ENCODE assay signal across 8 mouse cellular contexts in the genomic region with DNA sequence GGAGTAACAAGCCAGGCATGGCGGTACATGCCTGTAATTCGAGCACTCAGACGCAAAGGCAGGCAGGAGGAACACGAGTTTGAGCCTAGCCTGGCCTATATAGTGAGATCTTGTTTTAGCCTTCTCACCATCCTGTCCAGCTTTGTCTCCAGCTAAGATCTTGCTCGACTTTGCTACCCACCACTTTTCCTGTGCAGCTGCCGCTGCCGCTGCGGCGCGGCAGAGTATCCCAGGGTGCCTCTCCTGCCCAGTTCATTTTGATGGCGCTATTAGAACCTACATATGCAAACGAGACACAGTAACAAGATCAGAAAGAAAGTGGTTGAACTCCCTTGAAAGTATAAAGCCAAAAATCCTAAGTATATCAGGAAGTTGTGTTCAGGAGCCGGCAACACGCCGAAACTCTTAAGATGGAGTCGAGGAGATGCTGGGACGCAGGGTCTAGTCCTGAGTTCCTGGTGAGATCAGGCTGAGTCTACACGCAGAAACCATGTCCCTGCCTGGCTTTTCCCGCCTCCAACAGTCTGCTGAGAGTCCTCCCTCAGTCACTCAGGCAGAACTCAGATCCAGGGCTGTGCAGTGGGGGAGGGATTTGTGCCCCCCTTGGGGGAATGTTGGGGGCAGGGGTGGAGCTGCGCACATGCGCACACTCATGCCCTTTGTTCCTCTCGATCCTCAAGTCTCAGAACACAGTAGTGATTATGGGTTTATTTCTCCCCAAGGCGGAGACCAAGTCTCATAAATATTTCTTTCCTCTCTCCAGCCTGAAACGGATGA. TPM values are rescaled to one million over a fixed set of nuclear protein-coding genes. Genes with fewer than 3 reads are reported as not detected.
DNase-seq lines count a peak whose midpoint lies in the region; ATAC-seq lines count a peak whose summit lies in the region.

No protein-coding gene starts in this region.

- peak; percentile 86 for DNase-seq in MEL-GATA-1-ER (ENCODE audit: extremely low read depth, low read depth)
- DNase-seq in cerebellum, adult 9-11 months, result peak; percentile 91
- DNase-seq in frontal cortex, adult 2 months (ENCODE audit: extremely low spot score in 1 of 2, low spot score in 1 of 2), result peak; percentile 80 to 85
- peak; percentile 85 for DNase-seq in hindbrain, embryonic 11.5 days (ENCODE audit: low spot score)
- peak; percentile 67 to 88 for DNase-seq in layer of hippocampus, postnatal 14 days (ENCODE audit: low spot score in 2 of 2)
- peak; percentile 93 for DNase-seq in lung, postnatal 10 days
- peak; percentile 83 for DNase-seq in ovary, postnatal 36 days (ENCODE audit: low spot score)
- peak; percentile 87 for DNase-seq in thymus, postnatal 25 days

- H3K27ac ChIP-seq in hindbrain, embryonic 11.5 days (ENCODE audit: low read depth, low read length), result peak overlapping the region; percentile 91

- WGBS in hindbrain, embryonic 11.5 days, result 14% methylated on average over 24 of the region's 24 CpGs

- ATAC-seq in hindbrain, embryonic 11.5 days (ENCODE audit: low FRiP score), result peak; percentile 95

- H3K9me3 ChIP-seq in hindbrain, embryonic 11.5 days (ENCODE audit: control insufficient read depth, low read length), result no peaks in the 10 kb centered on the region

- H3K4me1 ChIP-seq in hindbrain, embryonic 11.5 days (replicated peaks; ENCODE audit: control insufficient read depth, insufficient read depth, low read length), result no peaks in the 10 kb centered on the region

- peaks cover 8% of the 10 kb centered on the region; the same call in 1 of the 2 replicates for H3K27me3 ChIP-seq in hindbrain, embryonic 11.5 days (ENCODE audit: control insufficient read depth, insufficient read depth, low read length)

- peak overlapping the region; percentile 74 for H3K9ac ChIP-seq in hindbrain, embryonic 11.5 days (ENCODE audit: low read depth, low read length)

- H3K4me3 ChIP-seq in hindbrain, embryonic 11.5 days (ENCODE audit: low read depth, low read length), result peak overlapping the region; percentile 28

- peak overlapping the region; percentile 46 for H3K4me2 ChIP-seq in hindbrain, embryonic 11.5 days (replicated peaks; ENCODE audit: low read depth, low read length)

- no peaks in the 10 kb centered on the region for H3K36me3 ChIP-seq in hindbrain, embryonic 11.5 days (ENCODE audit: control insufficient read depth, insufficient read depth, low read length)

RNA-seq across cellular contexts. Expression of gene Ddx3x, which starts 38.3 kb away (rescaled TPM):
- polyA plus RNA-seq in frontal cortex, adult 2 months (2012; rRNA removed), result 78.5 and 90.0 TPM in 2 replicates
- 177 and 200 TPM in 2 replicates for polyA plus RNA-seq in hindbrain, embryonic 11.5 days (2014; fragmentation: Nextera tagmentation; extraction: Ambion mirVana)
- total RNA-seq in layer of hippocampus, postnatal 14 days (2021), result 100 to 1,000 TPM; 157 to 176 TPM

Comparison
In these comparisons a context has a peak if more than half of its experiments do, and no peak if none do; other contexts are left out.
1. Peak in every context shown above with its lines: DNase-seq, ATAC-seq, H3K4me3 ChIP-seq and H3K27ac ChIP-seq.